Mouse (Mus musculus) G1E (cell line): ENCODE measurements at regions not wholly inside any gene's neighbourhood (a gene's known extent, or its start where the extent isn't known, plus 50 kb on each side); places are given as distances from the start of the nearest gene placed in this dataset.
A peak's percentile ranks its signal among the peaks of the same experiment; 100 is the strongest.

Experiments used
- ATAC-seq: 2 replicates; pipeline ENCODE4 v1.8.0; 2016; ENCODE audit warnings: mild to moderate bottlenecking; ENCODE audit not compliant: insufficient number of reproducible peaks, poor library complexity, low FRiP score, severe bottlenecking; ENCODE audit errors: extremely low read depth
- DNase-seq: peaks from one replicate; pipeline ENCODE4 v3.0.0; 2012; ENCODE audit warnings: low spot score
- H3K27me3 ChIP-seq: 2 replicates; pipeline ENCODE4 v1.6.1; 2012; ENCODE audit warnings: mild to moderate bottlenecking, low read length, inconsistent platforms; ENCODE audit not compliant: insufficient read depth
- H3K36me3 ChIP-seq: replicated peaks from 2 replicates; pipeline ENCODE3; 2012; ENCODE audit warnings: mild to moderate bottlenecking, inconsistent platforms
- H3K4me1 ChIP-seq: 2 replicates; pipeline ENCODE4 v1.6.1; 2012; ENCODE audit warnings: low read depth, low read length, inconsistent platforms, mixed read lengths; ENCODE audit not compliant: insufficient read depth
- H3K4me3 ChIP-seq: 2 replicates; pipeline ENCODE4 v1.5.1; 2012; ENCODE audit warnings: low read depth, mild to moderate bottlenecking, inconsistent platforms, low read length, moderate library complexity, mixed read lengths
- H3K9me3 ChIP-seq: replicated peaks from 2 replicates; pipeline ENCODE4 v1.6.1; 2012; ENCODE audit warnings: inconsistent platforms
- CTCF ChIP-seq: IDR thresholded peaks from 2 replicates; pipeline ENCODE4 v1.5.1; 2012; ENCODE audit warnings: low read depth, low read length, inconsistent platforms, mixed read lengths
- GATA1 ChIP-seq: IDR thresholded peaks from 2 replicates; pipeline ENCODE4 v1.6.1; 2012; ENCODE audit warnings: borderline replicate concordance, low read length, inconsistent platforms, mixed read lengths
- GATA2 ChIP-seq: IDR thresholded peaks from 2 replicates; pipeline ENCODE4 v1.6.1; 2012; ENCODE audit warnings: low read depth, low read length, inconsistent platforms, borderline replicate concordance
- POLR2AphosphoS5 ChIP-seq: IDR thresholded peaks from 2 replicates; pipeline ENCODE4 v1.6.1; 2012; ENCODE audit warnings: low read depth, low read length, inconsistent platforms; ENCODE audit not compliant: insufficient replicate concordance
- TAL1 ChIP-seq: conservative IDR thresholded peaks from 2 replicates; pipeline ENCODE4 v1.6.1; 2012; ENCODE audit warnings: low read depth, low read length, inconsistent platforms, mixed read lengths

- no peak for TF ChIP-seq GATA2
- no peak for TF ChIP-seq CTCF
- TF ChIP-seq GATA1: no peak
- TF ChIP-seq POLR2AphosphoS5: no peak
- no peak for TF ChIP-seq TAL1
- H3K4me1 ChIP-seq: peaks cover 46% of the 10 kb centered on the region
- H3K27me3 ChIP-seq: no peaks in the 10 kb centered on the region
- no peak overlapping the region for H3K4me3 ChIP-seq
- no peaks in the 10 kb centered on the region for H3K9me3 ChIP-seq
- no peaks in the 10 kb centered on the region for H3K36me3 ChIP-seq
- no peak for DNase-seq
- ATAC-seq: no peak
Observed at GRCm38 (mm10) chr5:64690148-64690547, 113.0 kb upstream of the Klf3 start.

DNA sequence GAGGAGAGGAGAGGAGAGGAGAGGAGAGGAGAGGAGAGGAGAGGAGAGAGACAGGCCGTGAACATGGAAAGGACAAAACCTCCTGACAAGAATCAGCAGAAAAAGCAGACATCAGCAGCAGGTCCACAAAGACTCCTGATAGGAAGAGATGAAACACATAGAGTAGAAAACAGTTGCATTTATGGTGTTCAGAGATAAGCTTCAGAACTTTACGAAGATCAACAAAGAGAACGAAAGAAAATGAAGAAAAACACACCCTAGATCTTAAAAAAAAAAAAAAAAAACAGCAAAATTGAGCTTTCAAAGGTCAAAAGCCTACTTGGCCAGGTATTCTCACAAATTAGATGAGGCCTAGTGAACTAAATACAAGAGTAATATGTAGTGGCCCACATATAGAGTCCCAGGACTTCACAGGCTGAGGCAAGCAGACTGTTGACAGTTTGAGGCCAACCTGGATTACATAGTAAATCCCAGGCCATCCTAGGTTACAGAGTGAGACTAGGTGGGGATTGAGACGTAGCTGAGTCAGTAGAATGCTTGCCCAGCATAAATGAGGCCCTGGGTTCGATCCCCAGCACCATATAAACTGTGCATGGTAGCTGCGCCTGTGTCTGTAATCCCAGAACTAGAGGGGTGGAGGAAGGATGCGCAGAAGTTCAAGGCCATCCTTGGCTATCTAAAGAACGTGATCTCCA is 111.6 kb upstream of the Klf3 start:
- Histone ChIP-seq H3K9me3 (no peaks in the 10 kb centered on the region), H3K27me3 (no peaks in the 10 kb centered on the region), H3K4me3 (no peak overlapping the region), H3K4me1 (peaks cover 45% of the 10 kb centered on the region), H3K36me3 (no peaks in the 10 kb centered on the region)
- ATAC-seq (peak; percentile 66), DNase-seq (peak; percentile 40)
- TF ChIP-seq TAL1 (no peak; the same call in 1 of the 2 replicates), GATA2 (no peak), CTCF (no peak), POLR2AphosphoS5 (no peak), GATA1 (no peak)

GRCm38 (mm10) chr5:64692335-64692734 is 110.9 kb upstream of the Klf3 start:
- Histone ChIP-seq H3K27me3 (no peaks in the 10 kb centered on the region), H3K4me3 (no peak overlapping the region; the same call in 1 of the 2 replicates), H3K4me1 (peaks cover 45% of the 10 kb centered on the region), H3K9me3 (no peaks in the 10 kb centered on the region), H3K36me3 (no peaks in the 10 kb centered on the region)
- DNase-seq (no peak), ATAC-seq (peak; percentile 47; the same call in 1 of the 2 replicates)
- TF ChIP-seq POLR2AphosphoS5 (no peak), GATA2 (no peak), GATA1 (no peak), CTCF (no peak), TAL1 (no peak)

GRCm38 (mm10) chr5:64693616-64694015 is 109.6 kb upstream of the Klf3 start:
- Histone ChIP-seq H3K4me1 (peaks cover 42% of the 10 kb centered on the region), H3K9me3 (no peaks in the 10 kb centered on the region), H3K4me3 (no peak overlapping the region), H3K36me3 (no peaks in the 10 kb centered on the region), H3K27me3 (no peaks in the 10 kb centered on the region)
- TF ChIP-seq GATA2: no peak
- TF ChIP-seq TAL1: no peak
- no peak for TF ChIP-seq CTCF
- no peak for TF ChIP-seq GATA1
- TF ChIP-seq POLR2AphosphoS5: no peak
- ATAC-seq (no peak), DNase-seq (no peak)

DNA sequence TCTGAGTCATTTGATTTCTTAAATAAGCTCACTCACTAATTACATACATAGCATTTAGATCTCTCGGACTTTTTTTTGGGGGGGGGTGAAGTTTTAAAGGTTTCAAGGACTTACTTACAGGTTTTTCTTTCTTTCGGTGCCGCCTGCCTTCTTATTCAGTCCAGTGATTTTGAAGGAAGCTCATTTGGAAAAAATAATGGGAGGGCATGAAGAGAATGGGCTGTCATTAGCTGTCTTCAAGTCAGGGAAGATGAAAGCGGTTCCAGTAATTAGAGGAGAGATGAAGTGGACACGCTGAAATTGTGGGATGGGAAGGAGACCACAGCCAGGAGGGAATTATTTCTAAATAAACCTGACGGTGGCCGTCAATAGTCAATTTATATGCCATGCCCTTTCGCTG is 108.6 kb upstream of the Klf3 start:
- Histone ChIP-seq H3K36me3 (no peaks in the 10 kb centered on the region), H3K4me1 (peaks cover 39% of the 10 kb centered on the region), H3K27me3 (no peaks in the 10 kb centered on the region), H3K9me3 (no peaks in the 10 kb centered on the region), H3K4me3 (no peak overlapping the region)
- TF ChIP-seq GATA1: no peak
- no peak for TF ChIP-seq POLR2AphosphoS5
- TF ChIP-seq GATA2: no peak
- TF ChIP-seq TAL1: no peak
- ATAC-seq (no peak), DNase-seq (no peak)

- Histone ChIP-seq H3K27me3 (no peaks in the 10 kb centered on the region), H3K4me3 (no peak overlapping the region), H3K4me1 (peaks cover 29% of the 10 kb centered on the region), H3K9me3 (no peaks in the 10 kb centered on the region), H3K36me3 (no peaks in the 10 kb centered on the region)
- DNase-seq (no peak), ATAC-seq (no peak)
- TF ChIP-seq GATA1 (no peak), TAL1 (no peak), CTCF (no peak), GATA2 (no peak), POLR2AphosphoS5 (no peak)
Observed at GRCm38 (mm10) chr5:64696099-64696498, 107.1 kb upstream of the Klf3 start.
